Mouse (Mus musculus) heart, postnatal 36 days (tissue): Measurements from ENCODE around the gene Dusp28. TPM values are rescaled to one million over a fixed set of nuclear protein-coding genes. Genes with fewer than 3 reads are reported as not detected.
A peak's percentile ranks its signal among the peaks of the same experiment; 100 is the strongest.

ENCODE experiments used
- DNase-seq, 2 experiments: peaks; one replicate each; pipeline ENCODE4 v3.0.0; 2021 to 2022
- intact Hi-C: fragments of 180-260 bp; cut with DNase I; formaldehyde crosslinking; loops from one replicate; pipeline ENCODE4 v1.15.1; 2025
- total RNA-seq, 2 experiments: library from RNA; stranded (reverse); gene quantifications; 2 replicates each; pipeline ENCODE4 v1.2.3; 2021

The Dusp28 gene
- total RNA-seq, 2 experiments from 2014 or later = 12.3 to 13.9 TPM

DNA sequence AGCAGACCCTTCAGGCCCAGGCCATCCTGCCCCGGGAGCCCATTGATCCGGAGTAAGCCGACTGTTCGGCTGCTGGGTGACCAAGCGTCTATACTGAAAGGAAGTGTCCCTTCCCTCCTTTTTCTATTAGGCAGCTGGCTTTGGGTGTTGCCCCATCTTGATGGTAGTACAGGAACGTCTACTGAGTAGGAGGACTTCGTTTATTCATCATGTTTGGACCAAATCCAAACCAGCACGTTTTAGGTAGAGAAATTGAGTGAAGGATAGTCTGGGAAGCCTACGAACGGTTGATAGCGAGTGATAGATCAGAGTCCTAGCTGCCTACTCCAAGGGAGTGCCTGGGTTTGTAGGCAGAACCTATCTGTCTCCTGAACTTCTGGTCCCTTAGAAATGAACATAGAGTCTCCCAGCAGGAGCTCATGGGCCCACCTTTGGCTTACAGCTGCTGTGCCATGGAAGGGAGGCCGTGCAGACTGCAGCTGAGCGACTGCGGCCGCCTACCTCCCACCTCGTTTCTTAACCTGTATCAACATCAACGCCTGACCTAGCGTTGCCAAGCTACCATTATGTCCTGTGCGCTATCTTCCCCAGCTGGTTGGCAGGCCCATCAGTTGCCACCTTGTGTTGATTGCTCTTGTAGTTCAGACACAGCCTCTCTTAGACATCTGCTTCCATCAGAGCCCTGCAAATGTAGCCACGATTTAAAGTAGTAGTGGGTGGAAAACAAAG, 1.0 kb downstream of the Dusp28 start:
- no peak for DNase-seq
- intact Hi-C loops = no loop called here

DNA sequence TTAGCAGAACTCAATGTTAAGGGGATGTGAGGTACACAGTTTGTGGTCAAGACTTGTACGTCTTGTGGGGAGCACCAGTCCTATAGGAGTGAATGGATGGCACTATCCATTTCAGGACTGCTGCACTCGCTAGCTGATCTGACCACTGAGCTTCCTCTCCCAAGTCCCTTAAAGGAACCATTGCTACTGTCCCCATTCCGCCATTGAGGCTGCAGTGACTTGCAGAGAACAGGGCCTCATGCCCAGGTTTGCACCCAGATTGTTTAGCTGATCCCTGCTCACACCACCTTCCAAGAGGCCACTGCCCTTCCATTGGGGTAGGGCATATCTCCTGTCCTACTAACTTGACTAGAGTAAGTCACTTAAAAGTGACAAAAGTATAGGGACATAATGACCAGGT, 1.9 kb downstream of the Dusp28 start:
- no peak for DNase-seq
- intact Hi-C loops = no loop called here

DNA sequence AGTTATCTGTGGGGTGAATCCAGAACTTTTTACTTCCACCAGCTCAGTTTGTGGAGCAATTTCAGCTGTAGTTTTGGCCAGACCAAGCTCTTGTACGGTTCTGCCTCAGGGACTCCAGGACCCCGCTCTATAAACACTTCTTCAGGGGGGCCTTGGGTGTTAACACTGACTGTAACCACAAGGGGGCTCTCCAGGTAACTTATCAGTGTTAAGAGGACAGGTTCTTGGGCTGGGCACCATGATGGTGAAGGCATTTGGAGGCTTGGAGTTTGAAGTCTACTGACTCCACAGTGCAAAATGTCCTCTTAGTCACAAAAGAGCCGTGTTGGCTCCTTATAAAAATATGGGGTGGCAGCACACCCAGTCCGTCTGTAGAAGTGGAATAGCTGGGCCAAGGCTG, 2.3 kb downstream of the Dusp28 start:
- DNase-seq = no peak
- intact Hi-C loops = no loop called here

DNA sequence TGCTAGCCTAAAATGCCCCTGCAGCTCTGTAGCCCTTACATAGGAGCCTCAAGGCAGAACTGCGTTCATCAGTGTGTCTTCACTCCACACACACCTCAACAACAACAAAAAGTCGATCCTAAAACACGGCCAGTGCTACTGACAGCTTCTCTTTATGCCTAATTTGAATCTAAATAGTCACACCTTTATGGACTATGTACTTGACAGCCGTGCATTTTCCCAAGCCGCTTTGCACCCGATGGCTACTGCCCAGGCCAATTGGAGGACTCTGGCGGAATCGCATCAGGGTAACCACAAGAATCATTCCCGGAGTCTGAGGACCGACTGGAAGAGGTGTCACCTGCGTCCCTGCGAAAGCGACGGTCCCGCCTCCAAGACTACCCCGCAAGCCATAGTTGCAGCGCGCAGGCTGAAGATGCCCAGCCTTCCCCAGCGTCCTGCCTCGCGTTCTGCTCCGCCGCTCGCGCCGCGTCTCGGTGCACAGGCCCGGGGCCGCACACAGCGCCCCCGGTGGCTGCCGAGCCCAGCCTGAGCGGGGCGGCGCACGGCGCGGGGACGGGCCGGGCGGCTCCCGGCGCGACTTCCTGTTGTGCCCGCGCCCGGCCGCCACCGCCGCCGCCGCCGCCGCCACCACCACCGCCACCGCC, 3.6 kb downstream of the Dusp28 start, which contains the start of gene Rnpepl1:
Gene Rnpepl1 (plus strand): TSS at position 545 of the 647 bp plus-strand sequence.
- DNase-seq = peak; percentile 80 to 85
- intact Hi-C loops = loop anchor here (2.0 kb wide), 1 partner anchor 24 kb away; the partner anchor contains the start of gene Capn10

DNA sequence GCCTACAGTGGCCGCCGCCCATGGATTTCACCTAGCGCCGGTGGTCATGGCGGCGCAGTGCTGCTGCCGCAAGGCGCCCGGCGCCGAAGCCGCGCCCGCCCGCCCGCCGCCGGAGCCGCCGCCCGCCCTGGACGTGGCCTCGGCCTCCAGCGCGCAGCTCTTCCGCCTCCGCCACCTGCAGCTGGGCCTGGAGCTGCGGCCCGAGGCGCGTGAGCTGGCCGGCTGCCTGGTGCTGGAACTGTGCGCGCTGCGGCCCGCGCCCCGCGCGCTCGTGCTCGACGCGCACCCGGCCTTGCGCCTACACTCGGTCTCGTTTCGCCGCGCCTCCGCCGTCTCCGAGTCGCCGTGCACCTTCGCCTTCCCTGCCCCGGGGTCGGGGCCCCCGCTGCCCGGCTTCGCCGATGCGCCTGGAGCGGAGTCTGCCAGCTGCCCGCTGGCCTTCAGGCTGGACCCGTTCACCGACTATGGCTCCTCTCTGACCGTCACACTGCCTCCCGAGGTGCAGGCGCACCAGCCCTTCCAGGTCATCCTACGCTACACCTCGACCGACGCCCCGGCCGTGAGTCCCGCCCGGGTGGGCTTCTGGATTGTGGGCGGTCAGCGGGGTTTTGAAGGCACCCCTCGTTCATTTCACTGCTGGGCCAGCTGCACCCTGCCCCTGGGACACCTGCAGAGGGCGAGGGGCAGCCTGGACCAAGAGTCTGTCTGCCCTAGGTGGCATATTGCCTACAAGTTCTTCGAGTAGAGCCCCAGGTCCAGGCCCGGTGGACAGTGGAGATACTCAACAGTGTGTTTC, 4.3 kb downstream of the Dusp28 start:
- peak; percentile 57 to 79 for DNase-seq
- intact Hi-C loops = loop anchor here (2.0 kb wide), 1 partner anchor 24 kb away; the partner anchor contains the start of gene Capn10

DNA sequence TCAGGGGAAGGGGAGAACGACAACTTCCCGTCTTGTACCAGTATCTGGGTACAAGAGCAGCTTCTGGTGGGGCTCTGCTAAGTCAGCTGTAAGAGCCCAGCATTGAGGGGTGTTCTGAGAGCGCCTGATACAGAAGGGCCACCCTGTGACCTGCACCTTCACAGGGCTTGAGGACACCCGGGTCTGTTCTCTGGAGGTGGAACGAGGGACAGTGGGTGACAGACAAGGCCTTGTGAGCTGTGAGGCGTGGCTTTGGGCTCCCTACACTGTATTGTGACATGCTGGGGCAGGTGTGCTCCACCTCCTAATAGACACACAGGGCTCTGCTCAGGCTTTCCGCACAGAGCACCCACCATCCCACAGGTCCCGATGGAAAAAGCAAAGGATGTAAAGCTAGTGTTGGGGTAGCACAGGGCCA, 4.9 kb downstream of the Dusp28 start:
- DNase-seq = no peak
- intact Hi-C loops = loop anchor here (2.0 kb wide), 1 partner anchor 23 kb away; the partner anchor contains the start of gene Capn10

DNA sequence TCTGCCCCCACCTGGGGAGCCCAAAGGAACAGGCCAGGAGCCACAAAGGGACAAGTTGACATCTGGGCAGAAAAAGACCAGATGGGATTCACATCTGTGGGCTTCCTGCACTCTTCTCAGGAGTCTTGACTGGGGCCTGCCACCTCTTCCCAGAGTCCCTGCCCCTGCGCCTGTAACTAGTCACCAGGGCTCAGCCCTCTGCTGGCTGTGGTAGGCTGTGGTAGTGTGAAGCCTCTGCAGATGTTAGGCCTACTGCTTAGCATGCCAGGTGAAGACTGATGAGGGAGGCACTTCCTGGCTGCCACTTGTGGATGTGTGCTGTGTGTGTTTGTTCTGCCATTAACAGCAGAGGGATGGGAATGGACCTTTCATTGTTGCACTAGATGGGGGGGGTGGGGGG, 5.5 kb downstream of the Dusp28 start:
- DNase-seq = no peak
- intact Hi-C loops = no loop called here

DNA sequence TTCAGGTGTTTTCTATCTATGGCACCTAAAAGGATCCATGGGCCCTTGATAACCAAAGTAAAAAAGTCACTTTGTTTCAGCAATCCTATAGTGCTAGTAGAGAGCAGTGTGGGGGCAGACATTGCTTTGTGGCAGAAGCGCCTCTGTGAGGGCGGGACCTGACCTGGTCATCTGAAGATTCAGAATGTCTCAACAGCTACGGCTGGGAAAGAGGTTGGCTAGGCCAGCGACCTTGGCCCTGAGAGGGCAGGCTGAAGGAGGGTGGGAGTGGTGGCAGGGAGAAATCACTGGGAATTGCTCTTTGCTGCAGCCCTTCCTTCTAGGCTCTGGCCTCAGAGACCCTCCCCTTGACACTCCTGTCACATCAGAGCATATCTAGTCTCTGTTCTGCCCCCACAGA, 7.5 kb downstream of the Dusp28 start:
- intact Hi-C loops = no loop called here
- DNase-seq = no peak

DNA sequence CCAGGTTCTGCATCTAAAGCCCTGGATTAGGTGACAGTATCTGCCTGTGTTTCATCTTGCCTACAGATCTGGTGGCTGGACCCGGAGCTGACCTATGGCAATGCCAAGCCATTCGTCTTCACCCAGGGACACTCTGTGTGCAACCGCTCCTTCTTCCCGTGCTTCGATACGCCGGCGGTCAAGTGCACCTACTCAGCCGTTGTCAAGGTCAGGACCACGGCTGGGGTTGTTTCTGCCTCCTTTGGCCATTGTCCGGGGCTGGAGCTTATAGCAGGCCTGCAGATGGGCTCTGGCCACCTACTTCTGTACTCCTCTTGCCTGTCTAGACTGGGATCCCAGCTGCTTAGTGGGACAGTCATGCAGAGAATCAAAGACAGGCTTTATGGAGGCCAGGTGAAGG, 8.2 kb downstream of the Dusp28 start:
- intact Hi-C loops = no loop called here

DNA sequence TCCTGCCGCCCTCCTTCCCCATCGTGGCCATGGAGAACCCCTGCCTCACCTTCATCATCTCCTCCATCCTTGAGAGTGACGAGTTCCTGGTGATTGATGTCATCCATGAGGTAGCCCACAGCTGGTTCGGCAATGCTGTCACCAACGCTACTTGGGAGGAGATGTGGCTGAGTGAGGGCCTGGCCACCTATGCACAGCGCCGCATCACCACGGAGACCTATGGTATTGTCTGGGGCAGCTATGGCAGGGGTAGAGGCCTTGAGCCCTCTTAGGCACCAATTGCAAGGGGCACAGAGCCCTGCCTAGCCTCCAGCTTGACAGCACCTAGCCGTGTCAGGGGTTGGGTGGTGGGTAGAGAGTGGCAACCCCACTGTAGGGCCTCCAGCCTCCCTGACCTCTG, 9.9 kb downstream of the Dusp28 start:
- intact Hi-C loops = no loop called here

More for the DNA sequence above, 8.2 kb downstream of the Dusp28 start:
- DNase-seq = no peak

DNA sequence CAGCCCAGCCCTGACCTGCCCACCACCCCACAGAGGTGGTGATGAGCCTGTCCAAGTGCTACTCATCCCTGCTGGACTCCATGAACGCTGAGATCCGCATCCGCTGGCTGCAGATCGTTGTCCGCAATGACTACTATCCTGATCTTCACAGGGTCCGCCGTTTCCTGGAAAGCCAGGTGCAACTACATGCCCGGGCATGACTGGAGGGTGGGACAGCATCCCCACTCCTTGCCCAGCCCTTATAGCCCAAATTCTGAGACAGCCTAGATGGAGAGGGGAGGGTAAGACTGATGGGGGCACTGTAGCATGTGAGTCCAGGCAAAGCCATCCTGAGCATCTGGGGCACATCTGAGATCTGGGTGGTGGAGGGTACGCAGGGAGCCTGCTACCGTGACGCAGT, 12.4 kb downstream of the Dusp28 start:
- no peak for DNase-seq
- intact Hi-C loops = no loop called here

More for the DNA sequence above, 9.9 kb downstream of the Dusp28 start:
- DNase-seq = no peak

DNA sequence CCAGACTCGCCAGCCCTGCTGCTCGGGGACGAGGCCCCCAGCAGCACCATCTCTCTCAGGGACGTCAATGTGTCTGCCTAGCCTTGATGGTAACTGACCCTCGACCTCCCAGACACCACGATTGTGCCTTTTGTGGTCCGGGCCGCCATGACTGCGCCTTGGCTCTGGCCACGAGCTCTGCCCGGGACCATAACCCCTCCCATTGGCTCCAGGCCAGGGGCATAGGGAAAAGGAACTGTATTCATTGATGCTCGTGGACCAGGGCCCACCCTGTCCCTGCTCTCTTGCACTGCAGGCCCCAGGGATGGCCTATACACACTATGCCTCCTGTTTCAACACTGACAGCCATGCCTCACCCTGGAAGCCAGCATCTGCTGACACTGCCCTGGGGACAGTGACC, 13.0 kb downstream of the Dusp28 start:
- intact Hi-C loops = no loop called here
- no peak for DNase-seq

DNA sequence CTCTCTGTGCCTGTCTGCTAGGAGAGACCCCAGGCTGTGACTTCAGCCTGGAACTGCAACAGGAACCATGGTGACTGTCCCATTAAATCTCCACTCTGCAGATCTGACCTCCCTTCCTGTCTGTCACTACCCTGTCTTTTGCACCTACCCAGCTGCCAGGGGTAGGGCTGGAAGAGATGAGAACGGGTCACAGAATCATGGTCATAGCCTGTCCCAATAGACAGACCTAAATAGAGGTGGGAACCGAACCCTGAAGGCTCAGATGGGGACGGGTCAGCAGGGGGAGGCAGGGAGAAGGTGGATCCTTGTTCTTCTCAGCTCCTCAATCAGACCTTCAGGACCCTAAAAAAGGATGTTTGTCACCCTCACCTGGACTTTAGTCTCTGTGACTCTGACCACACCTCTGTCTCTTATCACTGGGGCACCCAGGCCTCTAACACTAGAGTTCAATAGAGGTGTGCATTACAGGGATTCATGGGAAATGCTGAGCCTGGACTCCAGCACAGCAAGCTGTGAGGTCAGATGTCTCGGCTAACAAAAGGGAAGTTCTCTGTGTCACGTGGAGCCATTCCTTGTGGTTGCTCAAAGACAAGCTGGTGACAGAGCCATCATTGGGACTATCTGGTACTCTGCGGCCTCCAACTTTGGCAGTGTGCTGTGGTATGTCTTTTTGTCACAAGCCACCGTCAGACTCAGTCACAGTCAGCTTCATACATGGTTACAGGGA, 13.9 kb downstream of the Dusp28 start:
- intact Hi-C loops = no loop called here
- DNase-seq = no peak

DNA sequence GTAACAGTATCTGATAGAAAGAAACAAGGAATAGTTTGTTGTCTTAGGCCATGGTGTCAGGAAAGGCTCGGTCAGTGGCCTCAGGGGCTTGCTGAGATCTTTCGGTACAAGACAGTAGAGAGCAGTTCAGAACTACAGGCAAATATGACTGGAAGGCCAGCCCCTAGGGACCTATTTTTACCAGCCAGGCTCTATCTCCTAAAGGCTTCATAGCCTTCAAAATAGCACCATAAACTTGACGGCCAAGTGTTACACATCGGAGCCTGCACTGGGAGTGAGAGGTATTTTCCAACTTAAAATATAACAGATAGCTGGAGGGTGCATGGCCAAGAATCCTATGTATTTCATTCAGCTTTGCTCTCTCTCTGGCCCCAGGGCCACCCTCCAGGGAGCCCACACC, 14.7 kb downstream of the Dusp28 start:
- intact Hi-C loops = no loop called here
- DNase-seq = no peak

DNA sequence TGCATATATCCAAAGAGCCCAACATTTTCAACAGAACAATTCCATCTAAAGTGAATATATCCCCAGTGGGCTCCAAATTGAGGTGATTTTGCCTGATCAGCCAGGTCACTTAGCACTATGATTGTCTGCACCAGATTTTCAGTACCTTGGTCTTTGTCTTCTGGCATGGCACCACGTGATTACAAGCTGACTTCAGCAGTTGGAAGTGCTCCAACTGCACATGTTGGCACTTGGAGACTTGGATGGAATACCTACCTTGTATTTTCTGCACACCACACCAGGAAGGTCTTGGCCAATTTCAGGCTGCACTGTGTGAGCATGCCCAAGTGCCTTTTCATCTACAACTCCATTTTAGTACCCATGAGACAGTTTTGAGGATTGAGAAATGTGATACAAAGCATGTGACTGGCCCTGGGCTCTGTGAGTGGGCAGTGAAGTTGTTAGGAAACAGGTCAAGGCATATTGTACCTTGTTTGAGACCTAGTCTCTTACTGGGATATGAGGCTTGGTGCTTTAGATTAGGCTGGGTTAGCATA, 23.5 kb downstream of the Dusp28 start:
- DNase-seq = no peak
- intact Hi-C loops = no loop called here

DNA sequence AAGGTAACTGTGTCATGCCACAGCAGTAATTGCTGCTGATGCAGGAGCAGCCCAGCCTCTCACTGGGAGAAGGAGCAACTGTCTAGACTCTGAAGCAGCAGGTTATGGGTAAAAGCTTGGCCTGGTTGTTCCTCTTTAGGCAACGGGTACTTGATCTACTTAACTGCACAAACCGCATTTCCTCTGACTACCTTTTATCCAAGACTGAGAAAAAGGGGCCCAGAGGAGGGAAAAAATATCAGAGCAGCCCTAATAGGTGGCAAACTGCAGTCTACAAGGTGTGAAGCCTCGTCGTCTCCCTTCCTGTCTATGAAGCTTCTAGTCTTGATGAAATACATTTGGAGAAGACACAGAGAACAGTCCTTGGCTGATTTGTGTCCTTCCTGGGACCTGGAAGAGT, 26.8 kb downstream of the Dusp28 start:
- intact Hi-C loops = loop anchor here (2.0 kb wide), 1 partner anchor 23 kb away; the partner anchor contains the start of gene Rnpepl1
- DNase-seq = no peak

DNA sequence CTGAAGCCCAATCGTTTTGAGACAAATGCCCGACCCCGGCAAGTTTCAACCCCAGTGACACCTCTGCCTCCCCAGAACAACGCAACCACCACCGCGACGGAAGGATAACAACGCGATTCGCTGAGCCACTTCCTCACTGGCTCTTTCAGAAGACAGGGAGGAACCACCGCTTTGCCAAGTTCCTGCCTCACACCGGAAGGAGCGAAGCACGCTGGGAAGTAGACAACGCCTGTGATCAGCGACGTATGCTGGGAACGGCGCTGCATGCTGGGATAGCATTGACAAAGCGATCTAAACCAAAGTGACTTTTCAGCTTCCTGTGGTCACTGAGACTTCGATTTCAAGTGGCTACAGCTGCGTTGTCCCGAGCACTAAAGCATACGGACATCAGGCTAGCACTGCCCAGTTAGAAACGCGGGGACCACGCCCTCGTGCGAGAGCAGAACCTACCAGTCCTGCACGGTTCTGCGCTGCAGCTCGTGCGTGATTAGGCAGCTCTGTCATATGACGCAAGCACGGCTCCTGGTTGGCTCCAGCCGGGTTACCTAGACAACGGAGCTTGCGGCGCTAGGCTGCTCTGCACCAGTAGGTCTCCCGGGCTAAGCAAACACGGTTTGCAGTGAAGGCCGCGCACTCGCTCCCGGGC, 27.5 kb downstream of the Dusp28 start, which contains the start of gene Capn10:
Gene Capn10 (plus strand): TSS at position 195 of the 646 bp plus-strand sequence.
- intact Hi-C loops = loop anchor here (2.0 kb wide), 1 partner anchor 24 kb away; the partner anchor contains the start of gene Rnpepl1
- peak; percentile 92 to 95 for DNase-seq

DNA sequence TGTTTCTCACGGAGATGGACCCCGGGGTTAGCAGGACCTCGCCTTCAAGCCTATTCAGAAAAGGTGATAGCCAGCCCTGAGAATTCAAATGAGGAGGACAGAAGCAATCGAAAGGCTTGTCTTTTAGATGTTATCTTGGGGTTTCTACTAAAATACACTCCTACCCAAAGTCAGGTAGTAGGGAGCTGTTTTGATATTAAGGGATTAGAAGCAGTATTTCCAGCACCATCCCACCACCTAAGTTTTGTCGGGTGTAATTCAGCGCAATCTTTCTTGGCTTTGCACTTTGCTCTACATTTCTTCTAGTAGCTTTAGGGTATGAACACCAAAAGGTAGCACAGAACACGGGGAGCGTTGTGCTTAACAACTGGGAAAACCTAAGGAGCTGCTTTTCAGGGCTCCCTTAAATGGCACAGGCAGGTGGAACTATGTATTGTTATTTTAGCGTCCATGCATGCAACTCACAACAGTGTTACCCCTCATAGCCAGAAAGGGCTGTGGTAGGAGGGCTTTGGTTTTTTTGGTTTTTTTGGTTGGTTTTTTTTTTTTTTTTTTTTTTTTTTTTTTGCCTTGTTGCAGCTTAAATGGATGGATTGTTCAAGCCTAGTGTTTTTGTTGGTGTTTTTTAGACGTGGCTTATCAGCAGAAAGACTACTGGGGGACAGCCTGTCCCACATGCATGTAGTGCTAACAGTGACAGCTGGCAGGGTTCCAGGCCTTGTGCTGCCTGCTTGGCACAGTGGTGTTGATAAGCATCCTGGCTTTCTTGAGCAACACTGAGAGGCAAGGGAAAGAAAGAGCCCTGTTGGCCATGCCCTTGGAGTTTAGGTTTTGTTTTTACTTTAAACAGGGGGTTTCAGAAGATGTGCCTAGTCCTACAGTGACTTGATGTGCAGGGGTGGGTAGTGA, 28.5 kb downstream of the Dusp28 start:
- intact Hi-C loops = loop anchor here (2.0 kb wide), 1 partner anchor 25 kb away; the partner anchor contains the start of gene Rnpepl1

More for the DNA sequence above, 28.5 kb downstream of the Dusp28 start:
- peak in 1 of 2 experiments; percentile 31 for DNase-seq
